Mouse (Mus musculus) heart, embryonic 15.5 days (tissue): Measurements from ENCODE around the gene Gm3248. TPM values are rescaled to one million over a fixed set of nuclear protein-coding genes. Genes with fewer than 3 reads are reported as not detected.
A peak's percentile ranks its signal among the peaks of the same experiment; 100 is the strongest.
"Not testable (repeated sequence)": the region's sequence is repeated elsewhere in the genome, so short reads cannot be mapped to it uniquely, and the experiment has no call there.

Experiments
- ATAC-seq: fragments of 200-750 bp; cut with Nextera tagmentation; replicated peaks from 2 replicates; pipeline ENCODE4 v1.8.0; 2017; ENCODE audit warnings: low read depth, moderate TSS enrichment; ENCODE audit not compliant: insufficient number of reproducible peaks, insufficient read depth, low FRiP score
- H3K27ac ChIP-seq: fragments of 300-500 bp; sonication (generic); 2 replicates; pipeline ENCODE4 v1.5.1; 2015; ENCODE audit warnings: mild to moderate bottlenecking, inconsistent platforms
- H3K27me3 ChIP-seq: fragments of 300-500 bp; sonication (generic); 2 replicates; pipeline ENCODE4 v1.6.1; 2015; ENCODE audit warnings: inconsistent platforms
- H3K36me3 ChIP-seq: fragments of 300-500 bp; sonication (generic); 2 replicates; pipeline ENCODE4 v1.6.1; 2015; ENCODE audit warnings: mild to moderate bottlenecking, inconsistent platforms
- H3K4me1 ChIP-seq: fragments of 300-500 bp; sonication (generic); replicated peaks from 2 replicates; pipeline ENCODE4 v1.6.1; 2015; ENCODE audit warnings: inconsistent platforms
- H3K4me2 ChIP-seq: fragments of 300-500 bp; sonication (generic); 2 replicates; pipeline ENCODE4 v1.6.1; 2015; ENCODE audit warnings: inconsistent platforms, mild to moderate bottlenecking, moderate library complexity
- H3K4me3 ChIP-seq: fragments of 300-500 bp; sonication (generic); 2 replicates; pipeline ENCODE4 v1.5.1; 2015; ENCODE audit warnings: mild to moderate bottlenecking, inconsistent platforms
- H3K9ac ChIP-seq: fragments of 300-500 bp; sonication (generic); 2 replicates; pipeline ENCODE4 v1.6.1; 2015; ENCODE audit warnings: mild to moderate bottlenecking, inconsistent platforms
- H3K9me3 ChIP-seq: fragments of 300-500 bp; sonication (generic); replicated peaks from 2 replicates; pipeline ENCODE4 v1.6.1; 2016; ENCODE audit warnings: inconsistent platforms
- WGBS: fragments of 180-500 bp; shearing (Covaris S2); methylation state at CpG from one replicate; pipeline ENCODE4 v1.1.7; 2015; ENCODE audit warnings: mixed read lengths; 5-methylcytosine and 5-hydroxymethylcytosine counted together
- polyA plus RNA-seq: library from polyadenylated mRNA; unstranded; fragments of >200 nt; fragmentation: Nextera tagmentation; extraction: Ambion mirVana; gene quantifications from 2 replicates; pipeline ENCODE4 v1.2.1, GENCODE M21; 2015

Gm3248 gene
- polyA plus RNA-seq = 0.37 and 0.38 TPM in 2 replicates

GRCm38 (mm10) chr14:5961635-5962034 is at the start of gene Gm3248:
TSS of gene Gm3248 (minus strand) at chr14:5961745.
- H3K27me3 ChIP-seq, H3K27ac ChIP-seq, H3K4me1 ChIP-seq, ATAC-seq, H3K36me3 ChIP-seq, H3K9me3 ChIP-seq: not testable (repeated sequence)
- WGBS = 3% methylated on average over 10 of the region's 23 CpGs
- H3K4me2 ChIP-seq = peak within 1 kb of the TSS; percentile 85
- H3K4me3 ChIP-seq = peak within 1 kb of the TSS; percentile 54
- H3K9ac ChIP-seq = peak within 1 kb of the TSS; percentile 41; the same call in 1 of the 2 replicates

- H3K9me3 ChIP-seq, H3K9ac ChIP-seq, H3K4me3 ChIP-seq, H3K4me2 ChIP-seq, H3K27ac ChIP-seq, H3K27me3 ChIP-seq, ATAC-seq, H3K36me3 ChIP-seq, H3K4me1 ChIP-seq: not testable (repeated sequence)
- WGBS = 72% methylated on average over 7 of the region's 7 CpGs
Measured at GRCm38 (mm10) chr14:5987136-5987535, 25.6 kb upstream of the Gm3248 start.

- not testable (repeated sequence) for H3K4me3 ChIP-seq, H3K4me2 ChIP-seq, H3K36me3 ChIP-seq, H3K27ac ChIP-seq, H3K4me1 ChIP-seq, H3K9ac ChIP-seq, ATAC-seq, H3K27me3 ChIP-seq, H3K9me3 ChIP-seq
- 56% methylated on average over 2 of the region's 2 CpGs for WGBS
Measured at GRCm38 (mm10) chr14:5979037-5979436, 17.5 kb upstream of the Gm3248 start, which contains the start of gene Gm3453. TSS of gene Gm3453 (minus strand) at chr14:5979137.

GRCm38 (mm10) chr14:5962441-5962840 is 896 bp upstream of the Gm3248 start:
- ATAC-seq, H3K36me3 ChIP-seq, H3K9ac ChIP-seq, H3K27me3 ChIP-seq, H3K4me3 ChIP-seq, H3K4me2 ChIP-seq, H3K9me3 ChIP-seq, H3K4me1 ChIP-seq, H3K27ac ChIP-seq: not testable (repeated sequence)
- whole genome bisulfite sequencing = 46% methylated on average over 4 of the region's 4 CpGs

GRCm38 (mm10) chr14:5961102-5961501 is 443 bp downstream of the Gm3248 start:
- H3K4me1 ChIP-seq, H3K27ac ChIP-seq, H3K36me3 ChIP-seq, H3K27me3 ChIP-seq, ATAC-seq, H3K9me3 ChIP-seq: not testable (repeated sequence)
- H3K4me2 ChIP-seq = peak overlapping the region; percentile 85
- WGBS = 5% methylated on average over 18 of the region's 24 CpGs
- H3K4me3 ChIP-seq = peak overlapping the region; percentile 54
- peak overlapping the region; percentile 41; the same call in 1 of the 2 replicates for H3K9ac ChIP-seq

- not testable (repeated sequence) for H3K4me2 ChIP-seq, H3K9me3 ChIP-seq, ATAC-seq, H3K36me3 ChIP-seq, H3K9ac ChIP-seq, H3K4me1 ChIP-seq, H3K4me3 ChIP-seq, H3K27ac ChIP-seq, H3K27me3 ChIP-seq
- 0% methylated on average over 5 of the region's 10 CpGs for WGBS
Measured at GRCm38 (mm10) chr14:5960479-5960878, 1.1 kb downstream of the Gm3248 start.

GRCm38 (mm10) chr14:5923276-5923675 is 38.3 kb downstream of the Gm3248 start:
- H3K27ac ChIP-seq, H3K4me3 ChIP-seq, H3K4me2 ChIP-seq, H3K36me3 ChIP-seq, H3K9ac ChIP-seq, H3K27me3 ChIP-seq, H3K9me3 ChIP-seq, ATAC-seq, H3K4me1 ChIP-seq: not testable (repeated sequence)
- 68% methylated on average over 7 of the region's 7 CpGs for WGBS

- H3K36me3 ChIP-seq, H3K27me3 ChIP-seq, H3K4me2 ChIP-seq, ATAC-seq, H3K9me3 ChIP-seq, H3K9ac ChIP-seq, H3K27ac ChIP-seq, H3K4me3 ChIP-seq, H3K4me1 ChIP-seq: not testable (repeated sequence)
- 77% methylated on average over 4 of the region's 4 CpGs for WGBS
Measured at GRCm38 (mm10) chr14:5918330-5918942, 43.1 kb downstream of the Gm3248 start.

- ATAC-seq, H3K4me2 ChIP-seq, H3K4me3 ChIP-seq, H3K27ac ChIP-seq, H3K4me1 ChIP-seq, H3K9ac ChIP-seq, H3K27me3 ChIP-seq, H3K36me3 ChIP-seq, H3K9me3 ChIP-seq: not testable (repeated sequence)
- WGBS = 68% methylated on average over 2 of the region's 2 CpGs
Measured at GRCm38 (mm10) chr14:5913701-5914100, 47.8 kb downstream of the Gm3248 start.

Other genes starting within 250 kb of the Gm3248 start
- gene Gm3373, start 220.2 kb downstream of the Gm3248 start, polyA plus RNA-seq = not detected in 2 replicates
- 0.34 and 0.50 TPM in 2 replicates for gene Gm3383, start 153.8 kb downstream of the Gm3248 start, polyA plus RNA-seq
- gene Gm3424, start 131.4 kb downstream of the Gm3248 start, polyA plus RNA-seq = not detected in 2 replicates
- 0.06 and 0.08 TPM in 2 replicates for gene Gm8237, start 81.4 kb downstream of the Gm3248 start, polyA plus RNA-seq
- gene Gm3453, start 17.4 kb upstream of the Gm3248 start, polyA plus RNA-seq = not detected in 2 replicates
- gene Gm6337, start 96.5 kb upstream of the Gm3248 start, polyA plus RNA-seq = 0.08 TPM in 1 of 2 replicates, not detected in the other
- 0.57 and 0.68 TPM in 2 replicates for gene Gm8206, start 132.2 kb upstream of the Gm3248 start, polyA plus RNA-seq
- gene Gm3468, start 146.9 kb upstream of the Gm3248 start, polyA plus RNA-seq = 2.1 and 2.3 TPM in 2 replicates
- not detected in 2 replicates for gene Gm3476, start 164.1 kb upstream of the Gm3248 start, polyA plus RNA-seq